Mouse (Mus musculus): ENCODE data around the gene Olfr615.
"Not testable (repeated sequence)": the region's sequence is repeated elsewhere in the genome, so short reads cannot be mapped to it uniquely, and the experiment has no call there.

Olfr615 gene

GRCm38 (mm10) chr7:103555779-103556178, at the start of gene Olfr615:
Gene Olfr615 (plus strand): TSS chr7:103556079.
- in situ Hi-C loops (cut with MboI; ENCODE audit: low sequenced_read_pairs): no loop called here

- in situ Hi-C loops (cut with MboI; ENCODE audit: low sequenced_read_pairs): no loop called here
These were observed 43.9 kb upstream of the Olfr615 start, which contains the start of gene Olfr610 for GRCm38 (mm10) chr7:103512022-103512421. Gene Olfr610 (minus strand): TSS chr7:103512122.

DNA sequence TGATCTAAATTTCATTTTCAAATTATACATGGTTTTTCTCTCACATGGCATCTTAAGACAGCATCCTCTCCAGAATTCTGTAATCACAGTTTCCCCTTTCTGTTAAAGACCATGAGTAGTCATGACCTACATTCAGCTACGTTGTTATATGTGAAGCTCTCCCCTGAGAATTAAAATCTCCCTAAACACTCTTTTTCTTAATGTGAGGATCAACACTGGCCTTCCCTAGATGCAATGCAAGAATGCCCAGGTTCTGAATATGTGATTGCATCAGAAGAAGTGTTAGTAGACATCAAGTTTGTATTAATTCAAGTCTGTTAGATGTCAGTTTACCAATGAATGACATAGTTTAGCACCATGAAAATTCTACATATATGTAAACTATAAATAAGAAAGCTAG, 35.1 kb upstream of the Olfr615 start, which contains the start of gene Olfr611:
Gene Olfr611 (minus strand): TSS at position 101 of the 400 bp plus-strand sequence.
- in situ Hi-C loops (cut with MboI; ENCODE audit: low sequenced_read_pairs): not testable (repeated sequence)

DNA sequence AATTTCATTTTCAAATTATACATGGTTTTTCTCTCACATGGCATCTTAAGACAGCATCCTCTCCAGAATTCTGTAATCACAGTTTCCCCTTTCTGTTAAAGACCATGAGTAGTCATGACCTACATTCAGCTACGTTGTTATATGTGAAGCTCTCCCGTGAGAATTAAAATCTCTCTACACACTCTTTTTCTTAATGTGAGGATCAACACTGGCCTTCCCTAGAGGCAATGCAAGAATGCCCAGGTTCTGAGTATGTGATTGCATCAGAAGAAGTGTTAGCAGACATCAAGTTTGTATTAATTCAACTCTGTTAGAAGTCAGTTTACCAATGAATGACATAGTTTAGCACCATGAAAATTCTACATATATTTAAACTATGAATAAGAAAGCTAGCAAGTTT, 13.3 kb upstream of the Olfr615 start, which contains the start of gene Olfr612:
Gene Olfr612 (minus strand): TSS at position 101 of the 400 bp plus-strand sequence.
- in situ Hi-C loops (cut with MboI; ENCODE audit: low sequenced_read_pairs): not testable (repeated sequence)

GRCm38 (mm10) chr7:103547774-103548173, 8.1 kb upstream of the Olfr615 start, which contains the start of gene Olfr613:
Gene Olfr613 (plus strand): TSS chr7:103548074.
- in situ Hi-C loops (cut with MboI; ENCODE audit: low sequenced_read_pairs): no loop called here

DNA sequence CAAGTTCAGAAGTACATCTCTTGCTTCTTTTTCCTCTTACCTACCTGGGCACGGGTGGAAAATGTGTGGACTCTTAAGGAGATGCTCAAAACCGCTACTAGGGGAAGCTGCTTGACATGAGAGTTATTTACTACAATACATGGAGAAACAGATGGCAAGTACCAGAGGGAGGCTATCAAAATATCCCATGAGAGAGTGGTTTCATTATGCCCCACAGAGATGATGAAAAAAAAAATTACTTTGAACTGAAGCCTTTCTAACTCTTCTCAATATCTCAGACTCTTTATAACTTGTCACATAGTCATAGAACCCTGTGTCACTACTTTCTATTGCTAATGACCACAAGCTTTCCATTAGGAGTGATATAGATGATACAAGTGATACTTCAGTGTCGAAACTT, 13.2 kb downstream of the Olfr615 start, which contains the start of gene Olfr616:
Gene Olfr616 (minus strand): TSS at position 101 of the 400 bp plus-strand sequence.
- in situ Hi-C loops (cut with MboI; ENCODE audit: low sequenced_read_pairs): no loop called here

GRCm38 (mm10) chr7:103572761-103573160, 16.9 kb downstream of the Olfr615 start, which contains the start of gene Olfr617:
Gene Olfr617 (plus strand): TSS chr7:103573061.
- in situ Hi-C loops (cut with MboI; ENCODE audit: low sequenced_read_pairs): no loop called here

DNA sequence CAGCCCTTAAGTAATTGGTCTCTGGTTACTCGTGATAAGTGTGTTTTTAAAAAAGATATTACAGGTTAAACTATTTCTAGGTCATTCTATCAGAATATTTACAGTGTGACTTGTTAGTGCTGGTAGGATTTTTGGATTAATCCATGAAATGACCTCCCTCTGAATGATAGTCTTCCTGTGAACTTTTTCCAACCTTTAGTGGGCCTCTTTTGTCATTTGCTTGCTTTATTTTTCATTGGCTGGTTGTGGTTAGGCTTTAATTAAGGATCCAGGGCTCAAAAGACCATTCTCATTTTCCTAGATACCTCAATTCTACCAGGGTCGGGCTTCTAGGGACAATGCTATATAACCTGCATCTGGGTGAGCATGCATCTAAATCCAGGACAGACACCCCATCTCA, 33.9 kb downstream of the Olfr615 start, which contains the start of gene Olfr618:
Gene Olfr618 (plus strand): TSS at position 301 of the 400 bp plus-strand sequence.
- in situ Hi-C loops (cut with MboI; ENCODE audit: low sequenced_read_pairs): no loop called here

- in situ Hi-C loops (cut with MboI; ENCODE audit: low sequenced_read_pairs): no loop called here
These were observed 44.4 kb downstream of the Olfr615 start, which contains the start of gene Olfr619 for GRCm38 (mm10) chr7:103600275-103600674. Gene Olfr619 (plus strand): TSS chr7:103600575.

DNA sequence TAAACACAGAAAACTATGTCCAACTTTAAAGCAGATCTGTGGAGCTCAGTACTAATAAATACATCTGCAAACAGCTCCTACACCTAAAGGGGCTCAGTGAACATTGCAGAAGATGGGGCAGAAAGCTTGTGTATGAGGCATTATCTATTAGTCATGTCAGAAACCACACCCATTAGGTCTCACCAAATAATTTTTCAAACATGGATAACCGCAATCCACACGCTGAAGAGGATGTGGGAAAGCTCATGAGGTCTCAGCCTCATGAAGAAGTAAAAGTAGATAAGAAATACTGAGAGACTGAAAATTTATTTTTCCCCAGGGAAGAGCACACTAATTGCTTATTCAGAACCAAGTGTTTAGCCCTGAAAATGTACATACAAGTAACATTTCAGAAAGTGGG, 51.5 kb downstream of the Olfr615 start:
- in situ Hi-C loops (cut with MboI; ENCODE audit: low sequenced_read_pairs): no loop called here

DNA sequence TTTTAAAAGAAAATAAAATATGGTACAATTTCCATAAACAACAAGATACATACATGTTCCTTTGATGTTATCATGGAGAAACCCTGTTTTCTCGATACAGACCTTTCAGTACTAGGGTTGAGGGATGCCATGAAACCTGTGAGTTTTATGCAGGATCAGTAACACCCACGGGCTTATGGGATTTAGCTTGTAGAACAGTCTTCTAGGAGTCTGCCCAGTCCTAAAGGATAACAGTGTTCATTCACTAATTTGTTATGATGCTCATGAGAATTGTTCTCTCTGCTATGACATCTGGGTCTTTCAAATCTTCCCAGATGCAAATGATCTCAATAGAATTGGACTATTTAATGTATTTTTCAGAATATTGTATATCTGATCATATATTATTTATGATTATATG, 56.6 kb downstream of the Olfr615 start, which contains the start of gene Olfr620:
Gene Olfr620 (minus strand): TSS at position 101 of the 400 bp plus-strand sequence.
- in situ Hi-C loops (cut with MboI; ENCODE audit: low sequenced_read_pairs): no loop called here

All from CH12F3 (cell line).